Mouse (Mus musculus): ENCODE measurements around the gene Cd5.

Cd5 gene

GRCm38 (mm10) chr19:10758708-10759107 is 19.9 kb upstream of the Cd5 start:
- no peak for DNase-seq (ENCODE audit: low read depth, low spot score)

DNA sequence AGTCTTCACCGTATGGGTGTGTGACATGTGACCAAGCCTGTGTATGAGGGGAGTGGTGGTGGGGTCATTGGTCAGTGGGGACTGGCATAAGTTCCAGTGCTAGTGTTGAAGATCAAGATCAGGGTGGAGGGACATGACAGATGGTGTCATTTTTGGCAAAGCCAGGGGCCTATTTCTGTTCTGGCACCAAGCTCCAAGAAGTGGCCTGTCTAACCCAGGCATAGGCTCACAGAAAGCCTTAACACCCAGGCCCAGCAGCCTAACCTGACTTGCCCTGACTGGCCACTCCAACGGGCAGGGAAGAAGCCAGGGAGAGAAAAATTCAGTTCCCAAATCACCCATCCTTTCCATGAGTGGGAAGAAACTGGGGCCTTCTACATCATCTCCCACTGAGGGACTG is 18.7 kb upstream of the Cd5 start:
- DNase-seq (ENCODE audit: low read depth, low spot score), result peak; percentile 61

DNA sequence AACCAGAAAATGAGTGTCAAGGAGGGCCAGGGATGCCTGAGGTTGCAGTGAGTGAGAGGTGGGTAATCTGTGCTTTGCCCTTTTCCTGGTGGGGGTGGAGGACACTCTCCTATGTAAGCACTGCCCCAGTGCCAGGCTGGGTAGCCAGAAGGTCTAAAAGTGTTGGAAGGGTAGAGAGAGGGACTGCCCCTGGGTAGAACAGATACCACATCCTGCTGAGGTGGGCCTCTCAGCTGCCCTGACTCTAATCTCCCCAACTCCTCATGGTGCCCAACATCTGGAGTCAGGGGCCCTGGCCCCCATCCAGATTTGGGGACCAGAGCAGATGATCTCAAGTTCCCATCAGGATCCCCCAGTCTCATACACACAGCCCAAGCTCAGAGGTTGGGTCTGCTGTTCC is 18.3 kb upstream of the Cd5 start:
- DNase-seq (ENCODE audit: low read depth, low spot score), result no peak

DNA sequence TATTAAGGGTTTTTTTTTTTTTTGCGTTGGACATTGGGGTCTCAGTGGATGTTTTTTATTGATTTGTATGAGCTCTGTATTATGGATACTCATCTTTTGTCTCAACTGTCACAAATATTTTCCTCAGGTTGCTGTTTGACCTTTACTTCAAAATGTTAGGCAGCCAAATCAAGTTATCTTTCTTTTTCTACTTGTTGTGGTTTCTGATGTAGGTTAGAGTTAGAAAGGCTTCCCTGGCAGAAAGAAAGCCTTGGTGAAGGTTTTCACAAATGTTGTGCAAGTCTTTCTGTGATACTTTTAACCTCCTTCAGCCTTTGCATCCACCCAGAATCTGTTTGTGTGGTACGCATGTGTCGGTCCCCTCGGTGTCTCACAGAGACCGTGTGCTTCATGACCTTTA is 13.8 kb upstream of the Cd5 start:
- DNase-seq (ENCODE audit: low read depth, low spot score), result no peak

GRCm38 (mm10) chr19:10752106-10752505 is 13.3 kb upstream of the Cd5 start:
- DNase-seq (ENCODE audit: low read depth, low spot score), result no peak

GRCm38 (mm10) chr19:10751607-10752006 is 12.8 kb upstream of the Cd5 start:
- no peak for DNase-seq (ENCODE audit: low read depth, low spot score)

DNA sequence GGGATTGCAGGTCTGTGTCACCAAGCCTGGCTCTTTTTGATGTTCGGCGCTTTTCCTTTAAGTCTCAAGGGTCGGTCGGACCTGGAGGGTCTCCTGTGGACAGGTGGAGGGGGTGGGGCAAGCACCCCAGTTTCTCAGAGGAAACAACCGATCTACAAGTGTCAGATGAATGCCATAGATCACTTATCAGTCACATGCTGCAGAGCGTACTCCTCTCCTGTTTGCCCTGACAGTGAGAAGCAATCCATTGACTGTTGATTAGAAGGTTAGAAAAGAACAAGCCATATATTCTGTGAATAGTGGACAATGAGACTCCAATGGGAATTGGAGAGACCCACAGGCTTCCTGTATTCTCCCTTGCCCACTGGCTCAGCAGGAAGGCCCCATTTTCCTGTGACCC is 11.4 kb upstream of the Cd5 start:
- DNase-seq (ENCODE audit: low read depth, low spot score), result no peak

DNA sequence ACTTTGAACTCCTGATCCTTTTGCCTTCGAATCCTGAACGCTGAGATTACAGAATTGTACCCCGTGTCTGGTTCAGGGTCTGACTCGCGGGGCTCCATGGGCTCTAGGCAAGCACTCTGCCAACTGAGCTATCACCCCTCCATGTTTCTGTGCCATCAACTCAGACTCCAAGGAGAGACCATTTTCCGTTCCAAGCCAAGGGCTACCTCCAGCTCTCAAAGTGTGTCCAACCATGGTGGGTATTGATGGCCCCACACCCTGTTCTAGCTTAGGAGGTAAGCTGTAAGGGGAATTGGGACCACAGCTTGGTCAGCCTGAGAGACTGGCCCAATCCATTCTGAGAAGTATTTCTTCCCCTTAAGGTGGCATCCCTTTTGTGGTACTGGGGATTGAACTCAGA is 10.5 kb upstream of the Cd5 start:
- DNase-seq (ENCODE audit: low read depth, low spot score), result no peak

- DNase-seq (ENCODE audit: low read depth, low spot score), result no peak
These were observed 9.8 kb upstream of the Cd5 start for GRCm38 (mm10) chr19:10748401-10749102.

GRCm38 (mm10) chr19:10747718-10748117 is 8.9 kb upstream of the Cd5 start:
- no peak for DNase-seq (ENCODE audit: low read depth, low spot score)

GRCm38 (mm10) chr19:10747182-10747581 is 8.4 kb upstream of the Cd5 start:
- no peak for DNase-seq (ENCODE audit: low read depth, low spot score)

DNA sequence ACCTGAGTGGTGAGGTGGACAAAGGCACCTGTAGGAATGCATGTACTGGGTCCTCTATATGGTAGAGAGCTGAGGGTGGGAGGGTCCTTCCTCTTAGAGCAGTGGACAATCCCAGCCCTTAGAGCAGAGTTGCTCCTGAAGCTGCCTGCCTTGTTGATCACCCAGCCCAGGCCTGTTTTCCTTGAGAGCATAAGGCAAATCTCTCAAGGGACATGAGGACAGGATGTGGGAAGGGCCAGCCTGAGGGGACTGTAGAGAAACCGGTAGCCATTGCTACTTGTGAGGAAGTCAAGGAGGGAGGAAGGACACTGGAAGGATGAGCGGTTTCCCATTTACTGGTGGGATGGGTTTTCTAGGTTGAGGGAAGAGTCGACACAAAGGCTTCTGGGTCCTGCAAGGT is 3.8 kb upstream of the Cd5 start:
- no peak for DNase-seq (ENCODE audit: low read depth, low spot score)

GRCm38 (mm10) chr19:10742145-10742544 is 3.3 kb upstream of the Cd5 start:
- DNase-seq (ENCODE audit: low read depth, low spot score), result no peak

DNA sequence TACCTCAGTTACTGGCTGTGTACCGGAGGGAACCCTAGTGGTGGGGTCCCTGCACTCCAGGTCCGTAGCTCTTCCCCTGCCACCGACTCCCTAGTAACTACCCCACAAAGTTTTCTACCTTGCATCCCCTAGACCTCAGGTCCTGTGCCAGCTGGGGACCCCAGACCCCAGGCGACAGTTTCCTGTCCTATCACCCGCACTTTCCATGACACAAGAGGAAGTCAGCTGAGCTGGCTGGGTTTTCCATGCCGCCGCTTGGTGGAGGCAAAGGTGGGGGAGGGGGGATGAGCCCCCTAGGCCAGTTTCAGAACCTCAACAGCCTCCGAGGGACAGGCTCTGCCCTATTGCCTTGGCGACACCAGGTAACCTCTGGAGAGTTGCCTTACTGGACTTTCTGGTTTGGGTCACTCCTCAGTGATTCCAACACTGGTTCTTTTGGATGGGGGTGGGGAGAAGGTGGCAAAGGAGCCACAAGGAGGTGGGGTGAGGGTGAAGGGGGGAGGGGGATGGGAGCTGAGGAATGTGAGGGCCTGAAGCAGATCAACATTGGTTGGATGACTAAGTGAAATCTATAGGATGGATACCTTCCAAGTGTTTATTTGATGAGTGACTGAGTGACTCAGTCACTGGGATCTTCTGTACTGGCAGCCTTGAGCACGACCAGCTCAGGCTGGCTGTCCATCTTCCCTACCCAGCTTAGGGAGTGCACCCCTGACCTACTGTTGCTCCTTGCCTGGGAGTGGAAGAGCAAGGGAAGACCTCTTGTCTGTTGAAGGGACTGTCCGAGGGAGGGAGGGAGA is 2.0 kb upstream of the Cd5 start:
- DNase-seq (ENCODE audit: low read depth, low spot score), result no peak

GRCm38 (mm10) chr19:10739916-10740315 is 1.1 kb upstream of the Cd5 start:
- DNase-seq (ENCODE audit: low read depth, low spot score), result no peak

DNA sequence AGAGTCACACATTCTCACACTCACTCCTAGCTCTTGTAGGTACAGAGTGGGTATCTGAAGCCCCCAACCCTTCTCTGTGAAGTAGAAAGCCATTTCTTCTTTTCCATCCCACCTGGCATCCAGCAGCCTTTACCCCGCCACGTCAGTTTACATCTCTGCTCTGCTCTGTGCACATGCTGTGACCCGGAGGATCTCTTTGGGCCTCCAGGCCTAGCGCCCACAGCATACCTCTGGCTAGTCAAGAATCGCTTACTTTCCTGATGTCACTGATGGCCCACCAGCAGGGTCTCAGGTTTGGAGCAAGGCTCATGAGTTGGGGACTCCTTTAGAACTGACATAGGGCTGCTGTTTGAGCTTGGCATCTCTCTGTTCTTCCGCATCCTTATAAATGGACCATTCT is 764 bp downstream of the Cd5 start:
- DNase-seq (ENCODE audit: low read depth, low spot score), result no peak

DNA sequence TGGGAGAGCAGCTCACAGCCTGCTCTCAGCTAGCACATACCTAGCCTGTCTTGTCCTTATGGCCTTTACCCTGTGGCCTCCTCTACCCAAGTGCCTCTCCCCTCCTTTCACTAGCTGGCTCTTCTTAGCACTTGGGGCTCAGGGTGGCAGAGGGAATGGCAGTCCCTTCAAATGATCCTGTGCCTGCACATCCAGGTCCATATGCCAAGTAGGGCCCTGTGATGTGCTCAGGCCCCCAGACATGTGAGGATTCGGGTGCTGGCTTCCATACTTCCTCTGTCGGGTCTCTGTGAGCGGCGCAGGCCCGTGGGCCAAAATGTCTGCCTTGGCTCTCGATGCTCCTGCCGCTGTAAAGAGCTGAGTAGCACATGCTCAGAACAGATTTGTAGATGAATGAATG is 2.9 kb downstream of the Cd5 start:
- no peak for DNase-seq (ENCODE audit: low read depth, low spot score)

- no peak for DNase-seq (ENCODE audit: low read depth, low spot score)
These were observed 3.7 kb downstream of the Cd5 start for GRCm38 (mm10) chr19:10735061-10735460.

DNA sequence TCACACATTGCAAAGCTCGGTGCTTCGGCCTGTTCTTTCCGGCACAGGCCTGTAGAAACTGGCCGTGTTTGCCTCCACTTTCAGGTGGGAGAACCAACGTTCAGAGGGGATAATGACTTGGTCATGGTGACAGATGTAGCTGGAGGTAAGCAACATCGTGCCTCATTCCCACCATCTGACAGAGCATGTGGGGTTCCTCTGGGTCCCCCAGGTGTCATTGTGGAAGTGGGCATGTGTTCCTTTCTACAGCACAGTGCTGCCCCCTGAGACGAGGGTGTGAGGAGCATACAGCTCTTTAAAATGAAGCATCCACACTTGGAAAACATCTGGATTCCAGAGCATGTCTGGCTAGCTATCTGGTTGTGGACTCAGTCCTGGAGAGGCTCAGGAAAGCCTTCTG is 4.2 kb downstream of the Cd5 start:
- DNase-seq (ENCODE audit: low read depth, low spot score), result no peak

DNA sequence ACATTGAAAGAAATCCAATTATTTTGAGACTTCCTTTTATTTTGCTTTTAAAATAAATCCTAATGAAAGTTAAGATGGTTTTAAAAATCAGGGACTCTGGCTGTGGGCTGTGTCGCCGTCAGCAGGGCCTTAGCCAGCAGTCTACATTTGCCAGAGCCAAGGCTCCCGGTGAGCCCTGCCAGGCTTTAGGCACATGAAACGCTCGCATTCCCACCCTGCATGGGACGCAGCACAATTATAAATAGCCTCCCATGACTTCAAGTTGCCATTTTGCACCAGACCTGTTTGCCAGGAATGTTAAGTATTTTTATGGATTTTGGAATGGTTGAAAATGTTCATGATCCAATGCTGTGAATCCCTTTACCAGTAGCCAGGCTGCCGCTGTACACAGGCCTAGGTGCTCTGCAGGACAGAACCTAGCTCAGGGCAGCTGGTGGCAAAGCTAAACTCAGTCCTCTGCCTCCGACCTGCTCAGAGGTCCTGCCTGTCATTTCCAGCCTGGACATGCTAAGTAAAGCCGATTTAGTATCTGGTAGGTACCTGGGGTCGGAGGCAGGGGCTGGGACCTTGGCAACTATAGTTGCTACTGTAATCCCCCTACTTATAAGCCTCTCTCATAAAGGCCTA is 5.2 kb downstream of the Cd5 start:
- peak; percentile 87 for DNase-seq (ENCODE audit: low read depth, low spot score)

DNA sequence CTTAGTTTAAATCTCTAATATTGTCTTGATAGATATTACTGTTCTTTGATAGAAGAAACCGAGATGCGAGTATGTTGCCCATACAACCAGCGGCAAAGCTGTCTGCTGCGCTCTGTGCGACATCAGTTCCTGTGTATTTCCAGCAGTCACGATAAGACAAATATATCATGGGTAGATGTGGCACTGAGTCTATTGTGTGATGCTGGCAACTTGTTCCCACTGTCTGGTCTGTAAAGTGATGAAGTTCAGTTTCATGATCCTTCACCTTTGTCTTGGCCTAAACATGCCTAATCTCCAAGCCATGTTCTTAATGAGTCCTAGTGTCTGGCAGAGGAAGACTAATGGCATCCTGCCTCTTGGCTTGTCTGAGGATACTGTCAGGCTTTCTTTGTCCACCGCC is 6.1 kb downstream of the Cd5 start:
- no peak for DNase-seq (ENCODE audit: low read depth, low spot score)

- no peak for DNase-seq (ENCODE audit: low read depth, low spot score)
These were observed 6.8 kb downstream of the Cd5 start for GRCm38 (mm10) chr19:10731975-10732374.

DNA sequence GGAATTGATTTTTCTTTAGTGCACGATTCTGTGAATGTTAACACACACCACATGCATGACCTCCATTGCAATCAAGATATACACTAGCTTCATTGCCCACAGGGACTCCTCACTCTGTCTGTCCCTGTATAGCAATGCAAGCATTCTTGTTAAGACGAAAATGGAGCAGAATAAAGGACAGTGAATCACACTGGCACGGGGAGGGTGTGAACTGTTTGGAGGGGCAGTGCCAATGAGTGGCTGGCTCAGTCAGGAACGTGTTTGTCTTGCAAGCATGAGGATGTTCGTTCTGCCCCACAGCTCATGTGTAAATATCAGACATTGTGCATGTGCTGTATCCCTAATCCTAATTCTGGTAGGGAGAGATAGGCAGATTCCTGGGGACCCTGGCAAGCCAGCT is 8.3 kb downstream of the Cd5 start:
- DNase-seq (ENCODE audit: low read depth, low spot score), result no peak

Data from skeletal muscle tissue, adult 2 months (tissue).